ENCODE assay signal across 8 mouse cellular contexts in genomic region chr4:97127780-97128179, GRCm38 (mm10). TPM values are rescaled to one million over a fixed set of nuclear protein-coding genes. Genes with fewer than 3 reads are reported as not detected.
DNase-seq lines count a peak whose midpoint lies in the region.

No protein-coding gene starts in this region.

- peak; percentile 83 to 90 for DNase-seq in cerebellum, postnatal 10 days
- no peak for DNase-seq in cerebellum, adult 9-10 months
- DNase-seq in left cerebral cortex, adult 18-20 months (ENCODE audit: low spot score in 2 of 2), result peak; percentile 12 to 32
- no peak for DNase-seq in left cerebral cortex, adult 11 months (ENCODE audit: low spot score)
- DNase-seq in layer of hippocampus, adult 18-20 months (ENCODE audit: low spot score in 2 of 2), result peak; percentile 8 to 61
- DNase-seq in right cerebral cortex, postnatal 10 days (ENCODE audit: low spot score in 2 of 2), result peak; percentile 70 to 75
- no peak for DNase-seq in kidney, postnatal 14 days
- no peak for DNase-seq in liver

RNA-seq across cellular contexts. Expression of gene Gm10192, which starts 55.2 kb away (rescaled TPM):
- total RNA-seq in left cerebral cortex, adult 18-20 months (2021), result not detected
- not detected for total RNA-seq in layer of hippocampus, adult 18-20 months (2021)

Comparison
In these comparisons a context has a peak if more than half of its experiments do, and no peak if none do; other contexts are left out.
1. DNase-seq: peak in cerebellum, postnatal 10 days (2 of 2), left cerebral cortex, adult 18-20 months (2 of 2), layer of hippocampus, adult 18-20 months (2 of 2) and right cerebral cortex, postnatal 10 days (2 of 2); none in cerebellum, adult 9-10 months (single experiment), left cerebral cortex, adult 11 months (single experiment), kidney, postnatal 14 days (single experiment) and liver (single experiment).